Mouse (Mus musculus): ENCODE measurements around the gene Fam20a.

Gene Fam20a

DNA sequence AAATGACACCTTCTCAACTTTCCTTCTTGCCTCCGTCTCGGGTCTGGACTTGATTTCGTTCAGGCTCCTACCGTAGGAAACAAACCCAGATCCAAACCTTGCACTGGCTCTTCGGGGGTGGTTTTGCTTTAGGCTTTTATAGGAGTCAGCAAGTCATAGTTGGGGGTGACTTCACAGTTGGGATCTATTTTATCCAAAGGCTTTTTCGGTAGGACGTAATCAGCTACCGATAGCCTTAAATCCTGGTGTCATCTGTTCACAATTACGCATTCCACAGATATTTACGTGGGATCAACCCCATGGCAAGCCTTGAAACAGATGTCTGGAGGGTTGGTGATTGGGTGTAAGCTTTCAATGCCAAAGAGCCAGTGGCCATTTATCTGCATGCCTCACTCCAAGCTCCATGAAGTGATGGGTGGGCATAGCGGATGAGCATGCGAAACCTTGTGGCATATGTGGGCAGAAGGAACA lies 6.7 kb downstream of the Fam20a start:
- DNase-seq = no peak

DNA sequence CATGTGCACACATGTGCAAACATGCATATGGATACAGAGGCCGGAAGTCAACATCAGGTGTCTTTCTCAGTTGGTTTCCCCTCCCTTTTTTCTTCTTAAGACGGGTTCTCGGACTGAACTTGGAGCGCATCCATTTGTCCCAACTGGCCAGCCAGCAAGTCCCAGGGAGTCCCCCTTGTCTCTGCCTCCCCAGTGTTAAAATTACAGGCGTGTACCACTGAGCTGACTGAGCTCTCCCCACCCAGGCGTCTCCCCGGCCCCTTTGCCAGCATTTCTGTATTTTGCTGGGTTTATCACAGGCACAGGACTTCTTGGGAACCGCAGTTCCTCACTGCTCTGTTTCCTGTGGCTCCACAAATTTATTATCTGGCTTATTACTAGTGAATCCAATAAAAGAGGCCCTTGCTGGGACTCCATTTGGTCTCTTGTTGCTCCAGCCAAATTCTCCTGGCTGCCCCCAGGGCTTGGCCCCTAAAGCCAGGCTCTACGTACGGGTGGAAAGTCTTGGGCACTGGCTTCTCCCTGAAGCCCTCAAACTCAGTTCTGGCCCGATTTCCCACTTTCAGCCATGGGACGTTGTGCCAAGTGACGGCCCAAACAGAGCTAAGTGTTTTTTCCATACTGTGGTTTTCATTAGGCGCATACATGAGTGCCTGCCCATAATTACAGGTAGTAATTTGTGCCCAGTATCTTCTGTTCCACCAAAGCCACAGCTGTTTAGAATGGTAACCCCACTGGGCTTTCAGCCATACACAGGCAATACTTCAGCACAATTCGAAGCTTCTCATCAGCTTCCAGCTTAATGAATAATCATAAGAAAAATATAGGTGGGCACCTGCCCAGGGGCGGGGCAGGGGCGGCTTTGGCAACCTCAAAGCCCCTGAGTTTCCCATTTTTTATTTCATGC lies 7.5 kb downstream of the Fam20a start:
- peak; percentile 21 for DNase-seq

DNA sequence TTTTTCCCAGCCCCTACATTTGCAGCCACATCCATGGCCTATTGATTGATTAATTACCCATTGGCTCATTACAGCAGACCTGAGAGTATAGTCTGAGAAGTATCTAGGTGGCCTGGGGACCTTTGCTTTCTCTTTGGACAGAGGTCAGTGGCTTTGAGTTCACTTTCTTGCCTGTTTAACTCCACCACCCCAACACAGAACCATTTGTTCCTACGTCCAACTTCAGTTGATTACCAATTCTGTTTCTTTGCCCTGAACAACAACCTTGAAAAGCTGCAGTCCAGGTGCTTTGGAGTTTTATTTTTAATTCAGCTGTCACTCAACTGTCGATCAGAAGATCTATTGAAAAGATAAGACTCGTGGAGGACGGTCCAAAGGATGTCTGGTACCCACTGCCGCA lies 12.6 kb downstream of the Fam20a start:
- DNase-seq = no peak

DNA sequence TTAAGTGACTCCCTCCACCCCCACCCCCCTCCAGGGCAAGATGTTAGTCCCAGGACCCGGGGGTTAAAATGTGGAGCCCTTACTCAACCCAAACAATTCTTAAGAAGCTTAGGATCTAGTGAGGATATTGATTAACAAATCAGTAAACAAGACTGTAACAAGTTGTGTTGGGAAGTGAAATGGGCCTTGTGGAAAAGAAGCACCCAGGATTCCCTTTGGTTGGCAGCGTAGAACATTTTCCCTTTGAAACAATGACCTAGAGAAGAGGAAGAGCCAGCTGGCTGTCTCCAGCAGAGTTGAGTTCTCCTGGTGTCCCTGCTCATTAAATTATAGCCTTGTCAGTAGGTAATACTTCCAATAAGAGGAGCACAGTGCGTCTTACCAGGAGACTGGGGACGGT lies 13.3 kb downstream of the Fam20a start:
- DNase-seq = no peak

DNA sequence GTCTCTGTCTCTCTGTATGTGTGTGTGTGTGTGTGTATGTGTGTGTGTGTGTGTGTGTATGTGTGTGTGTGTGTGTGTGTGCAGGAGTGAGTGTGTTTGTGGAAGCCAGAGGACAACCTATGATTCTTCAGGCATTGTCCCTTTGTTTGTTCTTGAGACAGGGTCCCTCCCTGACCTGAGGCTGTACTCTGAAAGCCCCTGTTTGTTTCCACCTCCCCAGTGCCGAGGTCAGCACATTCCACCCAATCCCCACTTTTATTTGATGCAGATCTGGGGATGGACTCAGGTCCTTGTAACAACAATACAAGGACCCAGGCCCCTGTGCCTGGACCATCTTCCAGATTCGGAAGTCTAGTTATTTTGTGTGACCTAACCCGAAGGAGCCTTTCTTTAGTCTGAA lies 14.6 kb downstream of the Fam20a start:
- no peak for DNase-seq

DNA sequence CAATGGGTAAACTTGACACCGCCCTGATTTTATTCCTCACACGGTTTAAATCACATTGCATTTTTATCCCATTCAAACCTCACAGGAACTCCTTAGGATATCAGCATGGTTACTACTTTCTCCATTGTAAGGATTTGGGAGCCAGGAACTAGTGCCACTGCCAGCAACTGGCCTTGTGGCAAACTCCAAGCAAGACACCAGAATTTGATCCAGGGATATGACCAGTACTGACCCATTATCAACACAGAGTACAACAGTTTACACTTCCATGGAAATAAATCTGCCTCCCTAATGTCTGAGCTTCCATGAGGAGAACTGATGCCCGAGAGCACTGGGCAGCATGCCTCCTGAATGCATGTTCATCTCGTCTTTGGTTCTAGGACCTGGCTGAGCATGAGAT lies 15.5 kb downstream of the Fam20a start:
- no peak for DNase-seq

DNA sequence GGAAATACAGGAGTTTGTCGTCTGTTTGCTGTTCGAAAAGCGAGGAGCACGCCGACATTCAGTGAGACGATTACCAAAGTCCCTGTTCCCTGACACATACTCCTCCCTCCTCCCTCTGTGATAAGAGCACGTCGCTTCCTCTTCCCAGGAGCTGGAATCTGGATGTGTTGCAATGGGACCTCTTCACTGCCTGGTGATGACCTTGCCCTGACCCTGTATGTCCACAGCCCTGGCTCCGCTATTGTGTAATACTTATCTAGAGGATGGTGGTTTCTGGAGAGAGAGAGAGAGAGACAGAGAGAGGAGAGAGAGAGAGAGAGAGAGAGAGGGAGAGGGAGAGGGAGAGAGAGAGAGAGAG lies 16.0 kb downstream of the Fam20a start:
- no peak for DNase-seq

DNA sequence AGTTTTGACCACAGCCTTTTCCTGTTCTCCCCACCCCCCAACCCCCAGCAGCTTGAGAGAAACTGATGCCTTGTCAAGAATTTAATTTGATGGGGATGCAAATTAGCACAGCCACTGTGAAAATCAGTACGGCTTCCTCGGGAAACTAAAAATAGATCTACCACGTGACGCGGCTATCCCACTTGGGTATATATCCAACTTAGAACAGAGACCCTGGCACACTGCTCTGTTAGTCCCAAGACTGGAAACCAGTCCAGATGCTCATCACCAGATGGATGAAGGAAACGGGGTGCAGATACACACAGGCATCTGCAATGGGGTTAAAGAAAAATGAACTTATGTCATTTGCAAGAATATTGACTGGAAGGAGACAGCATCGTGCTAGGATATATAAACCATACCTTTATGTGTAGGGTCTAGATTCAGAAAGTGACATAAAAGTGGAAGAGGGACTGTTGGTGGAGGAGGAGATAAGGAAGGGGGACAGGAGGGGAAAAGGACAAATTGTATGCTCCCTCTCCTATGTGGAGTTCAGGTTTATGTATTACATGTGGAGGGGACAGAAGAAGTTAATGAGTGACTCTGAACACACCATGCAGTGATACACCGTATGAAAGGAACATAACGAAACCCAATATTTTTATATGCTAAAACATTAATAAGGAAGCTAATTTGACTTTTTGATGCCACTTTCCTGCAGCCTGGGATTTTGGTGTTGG lies 16.6 kb downstream of the Fam20a start:
- no peak for DNase-seq

DNA sequence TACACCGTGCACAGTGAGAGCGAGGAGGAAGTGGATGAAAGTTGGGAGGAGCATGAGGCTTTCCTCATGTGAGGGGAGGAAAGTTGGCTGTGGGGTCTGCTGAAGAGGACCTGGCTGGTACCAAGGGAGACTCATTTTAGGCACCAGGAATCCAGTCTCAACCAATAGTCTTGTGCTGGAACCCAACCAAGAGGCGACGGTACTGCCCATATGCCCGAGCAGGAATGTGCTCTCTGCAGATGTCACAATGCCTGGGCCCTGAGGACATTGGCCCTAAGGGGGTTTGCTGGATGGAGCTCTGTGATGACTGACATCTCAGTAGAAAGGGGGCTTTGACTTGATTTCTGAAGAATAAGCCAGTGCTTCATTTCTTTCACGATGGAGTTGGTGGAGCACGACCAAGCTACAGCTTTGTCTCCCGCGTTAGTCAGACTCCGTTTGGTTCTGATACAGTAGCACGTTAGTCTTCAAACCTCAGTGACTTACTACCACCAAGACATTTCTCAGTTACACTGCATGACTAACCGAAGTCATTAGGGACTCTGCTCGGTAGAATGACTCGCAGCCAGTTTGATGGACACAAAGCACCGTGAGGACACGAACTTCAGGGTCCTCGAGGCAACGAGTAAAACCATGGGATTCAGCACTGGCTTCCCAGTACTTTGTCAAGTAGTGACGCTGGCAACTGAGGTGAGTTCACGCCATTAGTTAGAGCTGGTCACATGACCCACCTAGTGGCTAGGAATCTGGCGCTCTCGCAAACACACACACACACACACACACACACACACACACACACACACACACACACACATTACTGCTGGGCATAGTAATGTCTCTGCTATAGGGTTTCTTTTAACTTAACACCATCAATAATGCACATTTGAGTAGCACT lies 17.5 kb downstream of the Fam20a start:
- DNase-seq = no peak

DNA sequence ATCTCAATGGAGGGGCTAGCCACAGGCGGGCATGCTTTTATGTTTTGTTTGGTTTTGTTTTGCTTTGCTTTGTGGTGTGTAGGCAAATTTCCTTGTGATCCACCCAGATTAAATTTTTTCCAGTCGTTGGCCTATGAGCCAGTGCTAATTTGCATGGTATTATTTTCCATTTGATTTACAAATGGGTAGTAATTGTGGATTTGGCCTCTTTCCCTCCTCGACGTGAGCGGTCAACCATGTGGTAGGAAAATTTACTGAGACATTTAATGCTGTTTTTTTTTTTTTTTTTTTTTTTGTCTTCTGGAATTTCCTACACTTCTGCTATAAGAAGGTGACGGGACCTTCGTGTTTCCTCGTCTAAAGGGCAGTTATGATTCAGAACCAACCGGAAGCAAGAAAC lies 18.2 kb downstream of the Fam20a start:
- no peak for DNase-seq

DNA sequence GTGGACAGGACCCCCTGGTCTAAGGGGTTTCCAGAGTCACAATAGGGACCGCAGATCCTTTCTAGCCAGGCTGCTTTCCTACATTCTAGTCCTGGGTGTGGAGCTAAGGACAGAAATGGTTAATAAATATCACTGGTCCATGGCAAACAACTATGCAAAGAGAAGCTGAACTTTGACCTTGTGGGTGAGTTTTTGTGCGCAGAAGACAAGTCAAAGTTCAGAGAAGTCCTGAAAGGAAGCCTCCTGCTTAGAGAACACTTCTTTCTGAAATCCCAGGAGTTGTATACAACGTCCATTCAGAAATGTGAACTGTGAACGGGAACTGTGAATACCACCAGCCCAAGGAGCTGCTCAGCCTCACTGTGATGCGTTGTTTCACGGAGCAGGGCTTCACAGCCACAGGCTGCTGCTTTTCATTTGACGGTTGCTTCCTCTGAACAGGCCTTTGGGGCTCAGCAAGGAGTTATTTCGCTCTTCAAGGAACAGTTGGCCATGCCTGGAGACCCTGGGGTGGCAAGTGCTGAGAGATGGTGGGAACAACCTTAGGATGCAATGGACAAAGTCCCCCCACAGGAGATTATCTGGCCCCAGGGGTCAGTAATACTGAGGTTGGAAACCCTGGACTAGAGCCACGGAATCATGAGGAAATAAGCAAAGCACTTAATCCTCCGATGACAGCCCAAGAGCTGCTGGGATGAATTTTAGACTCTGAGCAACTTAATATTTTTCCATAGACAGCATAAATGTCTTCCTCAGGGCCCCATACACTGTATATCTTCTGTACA lies 19.9 kb downstream of the Fam20a start:
- DNase-seq = no peak

DNA sequence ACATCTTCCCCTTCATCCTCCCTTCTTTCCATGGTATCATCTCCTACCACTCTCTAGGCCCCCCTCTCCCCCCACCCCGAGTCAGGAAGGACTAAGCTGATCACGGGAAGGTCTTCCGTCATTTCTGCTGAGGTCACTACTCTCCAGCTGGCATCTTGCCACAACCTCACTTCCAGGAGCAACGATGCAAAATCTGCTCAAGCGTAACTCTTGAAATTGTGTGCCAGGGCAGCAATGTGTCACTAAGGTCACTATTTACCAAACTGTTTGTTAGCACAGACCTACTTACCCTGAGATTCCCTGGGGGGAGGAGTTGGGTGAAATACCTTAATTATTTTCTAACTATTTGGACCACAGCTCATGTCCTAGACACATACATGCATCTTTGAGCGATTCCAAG lies 21.3 kb downstream of the Fam20a start:
- DNase-seq = no peak

DNA sequence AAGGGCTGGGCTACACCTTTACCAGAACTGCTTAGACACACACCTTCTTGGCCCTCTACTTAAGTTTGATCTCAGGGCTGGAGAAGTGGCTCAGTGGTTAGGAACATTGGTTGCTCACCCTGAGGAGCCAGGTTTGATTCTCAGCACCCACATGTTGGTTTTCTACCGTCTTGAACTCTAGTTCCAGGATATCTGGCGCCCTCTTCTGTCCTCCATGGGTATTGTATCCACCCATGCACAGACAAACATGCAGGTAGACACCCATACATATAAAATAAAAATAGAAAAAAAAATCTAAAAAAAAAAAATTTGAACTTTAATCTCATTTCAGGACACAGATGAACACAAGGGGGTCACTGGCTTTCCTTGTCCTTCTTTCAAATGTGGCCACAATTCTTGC lies 22.3 kb downstream of the Fam20a start:
- no peak for DNase-seq

DNA sequence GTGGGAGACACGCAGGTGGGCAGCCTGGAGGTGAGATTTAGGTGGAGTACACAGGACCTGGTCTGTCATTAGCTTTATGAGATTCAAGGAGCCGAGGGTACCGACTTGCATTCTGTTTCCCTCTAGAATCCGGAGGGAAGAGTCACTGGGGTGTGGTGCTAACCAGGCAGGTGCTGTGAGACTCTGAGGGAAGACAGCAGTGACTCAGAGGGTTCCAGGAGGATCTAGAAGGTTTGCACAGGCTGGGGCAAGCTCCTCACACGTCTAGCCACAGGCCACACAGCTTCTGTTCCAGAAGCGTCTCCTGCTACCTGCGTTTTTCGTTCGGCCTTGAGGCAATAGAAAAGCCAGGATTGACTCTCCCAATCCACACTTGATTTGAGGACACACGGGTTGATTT lies 23.3 kb downstream of the Fam20a start:
- DNase-seq = no peak

DNA sequence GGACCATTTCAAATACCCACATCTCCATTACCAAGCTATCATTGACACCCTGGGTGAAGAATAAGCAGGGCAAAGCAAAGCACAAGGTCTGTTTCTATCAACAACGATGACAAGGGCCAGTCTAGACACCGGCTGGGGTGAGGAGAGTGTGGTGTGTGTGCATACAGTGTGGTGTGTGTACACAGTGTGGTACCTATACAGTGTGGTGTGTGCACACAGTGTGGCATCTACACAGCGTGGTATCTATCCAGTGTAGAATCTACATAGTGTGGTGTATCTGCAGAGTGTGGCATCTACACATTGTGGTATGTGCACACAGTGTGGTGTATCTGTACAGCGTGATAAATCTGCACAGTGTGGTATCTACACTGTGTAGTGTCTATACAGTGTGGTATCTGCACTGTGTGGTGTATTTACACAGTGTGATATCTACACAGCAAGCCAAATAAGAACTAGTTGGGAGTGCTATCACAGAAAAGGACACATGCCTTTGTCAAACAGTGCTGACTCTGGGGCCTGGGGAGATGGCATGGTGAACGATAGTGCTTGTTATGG lies 24.9 kb downstream of the Fam20a start:
- DNase-seq = no peak

DNA sequence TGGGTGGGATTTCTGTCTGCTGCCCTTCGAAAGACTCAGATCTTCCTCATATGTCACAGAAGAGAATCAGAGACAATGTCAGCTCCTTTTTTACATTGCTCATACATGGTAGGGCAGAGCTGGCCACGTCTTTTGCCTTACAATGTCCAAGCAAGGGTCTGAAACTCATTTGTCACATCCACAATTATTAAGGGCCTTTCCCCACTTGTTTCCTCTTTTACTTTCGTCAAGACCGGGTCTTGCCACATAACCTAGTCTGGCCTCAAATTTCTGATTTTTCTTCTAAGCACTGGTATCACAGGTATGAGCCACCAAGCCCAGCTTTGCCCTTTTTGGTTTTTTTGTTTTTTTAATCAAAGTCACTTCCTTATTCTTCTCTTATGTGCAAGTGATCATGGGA lies 25.6 kb downstream of the Fam20a start:
- no peak for DNase-seq

DNA sequence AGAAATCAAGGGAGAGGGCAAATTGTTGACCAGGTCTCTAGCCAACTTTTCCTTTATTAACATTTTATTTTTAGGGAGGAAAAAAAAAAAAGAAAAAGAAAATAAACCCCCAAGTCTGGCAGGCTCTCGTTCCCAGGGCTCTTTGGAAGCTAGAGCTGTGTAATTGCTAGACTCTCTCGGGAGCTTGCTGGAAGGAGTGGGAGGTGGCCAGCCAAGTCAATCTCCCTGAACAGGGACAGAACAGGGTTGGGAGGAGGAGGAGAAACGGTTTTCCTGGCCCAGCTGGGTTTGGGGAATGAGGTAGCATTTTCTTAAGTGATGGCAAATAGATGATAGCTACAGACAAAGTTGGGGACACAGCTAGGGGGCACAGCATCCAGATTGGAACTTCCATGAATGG lies 29.3 kb downstream of the Fam20a start:
- DNase-seq = no peak

DNA sequence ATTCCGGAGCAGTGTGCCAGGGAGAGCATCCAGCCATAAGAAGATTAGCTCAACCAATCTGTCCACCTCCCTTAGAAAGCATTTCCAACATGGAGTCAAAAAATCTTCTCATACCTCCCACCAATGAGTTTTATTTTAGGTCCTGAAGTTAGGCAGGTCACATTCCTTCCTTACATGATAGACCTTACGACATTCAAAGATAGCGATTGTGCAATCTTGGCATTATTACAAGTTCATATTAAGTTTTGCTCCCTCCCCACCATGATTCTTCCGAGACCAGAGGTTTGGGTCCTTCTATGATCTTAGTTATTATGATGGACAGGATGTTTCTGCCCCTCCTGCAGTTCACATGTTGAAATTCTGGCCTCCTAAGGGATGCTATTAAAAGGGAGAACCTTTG lies 32.5 kb downstream of the Fam20a start:
- no peak for DNase-seq

DNA sequence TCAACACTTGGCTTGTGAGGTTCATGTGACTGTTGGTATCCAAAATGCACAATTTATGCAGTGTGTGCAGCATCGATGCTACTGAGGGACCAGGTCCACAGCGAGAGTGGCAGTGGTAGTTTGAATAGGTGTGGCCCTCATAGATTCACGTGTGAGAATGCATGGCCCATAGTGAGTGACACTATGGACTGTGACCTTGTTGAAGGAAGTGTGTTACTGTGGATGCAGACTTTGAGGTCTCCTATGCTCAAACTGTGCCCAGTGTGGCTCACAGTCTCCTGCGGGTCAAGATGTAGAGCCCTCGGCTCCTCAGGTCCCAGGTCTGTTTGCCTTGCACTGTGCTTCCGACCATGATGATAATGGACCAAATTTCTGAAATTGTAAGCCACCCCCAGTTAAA lies 39.9 kb downstream of the Fam20a start:
- no peak for DNase-seq

DNA sequence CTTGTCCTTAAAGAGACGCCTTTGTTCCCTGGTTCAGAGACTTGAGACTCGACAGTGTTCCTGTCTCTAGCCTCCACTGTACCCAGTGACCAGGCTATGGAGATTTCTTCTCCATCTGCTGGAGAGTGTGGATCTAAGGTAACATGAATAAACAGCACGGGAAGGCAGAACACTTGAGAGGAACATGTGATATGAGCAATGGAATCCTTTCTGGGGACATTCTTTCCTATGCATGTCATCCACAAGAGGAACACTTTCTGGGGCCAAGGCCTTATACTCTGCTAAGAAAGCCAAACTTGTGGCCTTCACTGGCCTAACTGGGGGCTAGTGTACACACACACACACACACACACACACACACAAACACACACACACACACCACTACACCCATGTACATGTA lies 40.5 kb downstream of the Fam20a start:
- DNase-seq = no peak

DNA sequence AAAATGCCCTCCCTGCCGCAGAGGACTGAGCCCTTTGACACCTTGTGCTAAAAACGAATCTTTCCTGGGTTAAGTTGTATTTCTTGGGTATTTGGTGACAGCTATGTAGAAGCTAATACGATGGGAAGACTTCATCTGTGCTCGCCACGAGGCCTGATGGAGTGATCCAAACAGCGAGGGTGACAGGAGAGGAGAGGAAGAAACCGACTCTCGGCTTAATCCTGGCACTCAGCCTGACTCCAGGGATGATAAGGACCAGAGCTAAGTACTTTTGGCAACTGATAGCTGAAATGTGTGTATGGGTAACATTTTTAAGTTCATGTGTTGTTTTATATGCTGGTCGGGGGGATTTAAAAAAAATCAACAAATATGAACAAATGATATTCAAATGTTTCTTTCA lies 41.1 kb downstream of the Fam20a start:
- DNase-seq = no peak

DNA sequence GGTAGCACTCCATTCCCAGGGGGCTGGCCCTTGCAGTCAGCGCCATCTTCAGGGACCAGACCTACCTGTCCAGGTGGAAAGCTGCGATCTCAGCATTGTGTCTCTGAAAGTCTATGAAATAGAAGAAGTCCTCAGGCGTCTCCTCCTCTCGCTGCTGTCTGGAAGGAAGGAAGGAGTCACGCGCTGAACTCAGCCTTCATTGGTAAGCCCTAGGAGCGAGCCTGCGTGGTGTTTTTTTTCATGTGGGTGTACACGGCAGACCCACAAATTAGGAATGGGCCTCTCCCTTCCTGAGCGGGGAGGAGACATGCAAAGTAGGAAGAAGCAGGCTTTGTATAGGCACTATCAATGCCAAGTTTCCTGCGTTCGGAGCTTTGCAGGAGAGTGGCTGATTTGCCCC lies 43.8 kb downstream of the Fam20a start:
- no peak for DNase-seq
